Mouse (Mus musculus): ENCODE results near the gene Kif16b.

- TF ChIP-seq POLR2A (IDR thresholded peaks at IDR 0.05; ENCODE audit: extremely low read depth, insufficient read depth, low read length) (no peak), CTCF (IDR thresholded peaks at IDR 0.05; ENCODE audit: low read depth, low read length) (no peak)
Observed at GRCm38 (mm10) chr2:142724215-142725001, 176.9 kb downstream of the Kif16b start.

All from liver, adult 2 months (tissue).